Mouse (Mus musculus): Measurements from ENCODE around the gene Glycam1.
"Not testable (repeated sequence)": the region's sequence is repeated elsewhere in the genome, so short reads cannot be mapped to it uniquely, and the experiment has no call there.

Gene Glycam1

GRCm38 (mm10) chr15:103564981-103565380, at the start of gene Glycam1:
Glycam1 (minus strand) TSS chr15:103565081.
- DNase-seq (ENCODE audit: low spot score) = no peak

GRCm38 (mm10) chr15:103604481-103604880, 39.6 kb upstream of the Glycam1 start:
- DNase-seq (ENCODE audit: low spot score) = no peak

GRCm38 (mm10) chr15:103590779-103591178, 25.9 kb upstream of the Glycam1 start:
- no peak for DNase-seq (ENCODE audit: low spot score)

GRCm38 (mm10) chr15:103587752-103588151, 22.9 kb upstream of the Glycam1 start:
- DNase-seq (ENCODE audit: low spot score) = not testable (repeated sequence)

GRCm38 (mm10) chr15:103585876-103586275, 21.0 kb upstream of the Glycam1 start:
- no peak for DNase-seq (ENCODE audit: low spot score)

- peak; percentile 66 for DNase-seq (ENCODE audit: low spot score)
These were observed 12.7 kb downstream of the Glycam1 start for GRCm38 (mm10) chr15:103552096-103552690.

- DNase-seq (ENCODE audit: low spot score) = no peak
These were observed 13.8 kb downstream of the Glycam1 start for GRCm38 (mm10) chr15:103551053-103551452.

GRCm38 (mm10) chr15:103549475-103549874, 15.4 kb downstream of the Glycam1 start:
- DNase-seq (ENCODE audit: low spot score) = no peak

GRCm38 (mm10) chr15:103547983-103548382, 16.9 kb downstream of the Glycam1 start:
- no peak for DNase-seq (ENCODE audit: low spot score)

GRCm38 (mm10) chr15:103542526-103542925, 22.4 kb downstream of the Glycam1 start:
- no peak for DNase-seq (ENCODE audit: low spot score)

- no peak for DNase-seq (ENCODE audit: low spot score)
These were observed 24.2 kb downstream of the Glycam1 start for GRCm38 (mm10) chr15:103540646-103541045.

- DNase-seq (ENCODE audit: low spot score) = no peak
These were observed 25.6 kb downstream of the Glycam1 start for GRCm38 (mm10) chr15:103539259-103539658.

- DNase-seq (ENCODE audit: low spot score) = no peak
These were observed 27.1 kb downstream of the Glycam1 start, which contains the start of gene Ppp1r1a for GRCm38 (mm10) chr15:103537822-103538213. Ppp1r1a (minus strand) TSS chr15:103538003.

GRCm38 (mm10) chr15:103537011-103537821, 27.7 kb downstream of the Glycam1 start:
- no peak for DNase-seq (ENCODE audit: low spot score)

GRCm38 (mm10) chr15:103536456-103536855, 28.4 kb downstream of the Glycam1 start:
- DNase-seq (ENCODE audit: low spot score) = no peak

- no peak for DNase-seq (ENCODE audit: low spot score)
These were observed 29.1 kb downstream of the Glycam1 start for GRCm38 (mm10) chr15:103535786-103536185.

- no peak for DNase-seq (ENCODE audit: low spot score)
These were observed 29.9 kb downstream of the Glycam1 start for GRCm38 (mm10) chr15:103535030-103535429.

- no peak for DNase-seq (ENCODE audit: low spot score)
These were observed 30.7 kb downstream of the Glycam1 start for GRCm38 (mm10) chr15:103534054-103534620.

- DNase-seq (ENCODE audit: low spot score) = no peak
These were observed 34.5 kb downstream of the Glycam1 start for GRCm38 (mm10) chr15:103530372-103530771.

- DNase-seq (ENCODE audit: low spot score) = no peak
These were observed 41.7 kb downstream of the Glycam1 start for GRCm38 (mm10) chr15:103523156-103523555.

GRCm38 (mm10) chr15:103522458-103523099, 42.3 kb downstream of the Glycam1 start:
- no peak for DNase-seq (ENCODE audit: low spot score)
